Mouse (Mus musculus): ENCODE measurements around the gene Ice1. TPM values are rescaled to one million over a fixed set of nuclear protein-coding genes. Genes with fewer than 3 reads are reported as not detected.

Ice1 gene
- total and polyA plus RNA-seq, 3 experiments, result 33.5 to 40.1 (median 37.6) TPM

DNA sequence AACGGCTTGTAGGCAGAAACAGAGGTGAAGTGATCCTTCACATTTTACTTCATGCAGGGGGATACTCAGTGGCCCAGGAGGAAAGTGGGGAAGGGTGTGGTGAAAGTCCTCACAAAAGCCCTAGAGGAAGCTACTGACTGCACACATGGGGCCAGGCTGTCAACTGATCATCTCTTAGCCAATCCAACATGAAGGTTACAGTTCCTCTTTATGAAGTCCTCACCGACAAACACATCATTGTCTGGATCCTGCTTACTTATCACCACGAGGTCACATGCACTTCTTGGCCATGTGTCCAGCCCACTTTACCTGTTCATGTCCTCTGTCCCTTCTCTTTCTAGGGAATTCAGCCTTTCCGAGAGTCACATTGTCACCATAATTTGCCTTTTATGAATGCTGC lies 22.3 kb upstream of the Ice1 start:
- H3K27ac ChIP-seq (ENCODE audit: control insufficient read depth, low read depth, low read length), result no peak overlapping the region
- no peak for DNase-seq (ENCODE audit: low read depth, low spot score)

DNA sequence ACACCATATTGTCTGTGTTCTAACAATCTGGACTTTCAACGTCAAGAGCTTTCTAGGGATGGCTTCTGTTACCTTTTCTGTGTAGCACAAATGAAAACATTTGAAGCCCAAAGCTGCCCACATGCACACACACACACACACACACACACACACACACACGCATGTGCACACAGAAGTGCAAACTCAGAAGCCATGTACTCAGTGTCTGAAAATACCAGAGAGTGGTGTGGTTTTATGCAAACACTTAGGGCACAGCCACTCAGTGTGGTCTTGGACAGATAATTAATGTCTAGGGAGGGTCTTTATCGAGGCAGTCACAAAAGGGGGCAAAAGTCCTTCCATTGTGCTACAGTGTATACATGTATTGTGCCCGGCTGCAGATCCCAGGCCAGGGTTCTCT lies 19.3 kb upstream of the Ice1 start:
- Histone ChIP-seq H3K79me2 (ENCODE audit: control insufficient read depth, insufficient read depth, low read length, poor library complexity) (no peaks in the 10 kb centered on the region), H3K9me3 (replicated peaks; ENCODE audit: insufficient read depth, low read length) (no peaks in the 10 kb centered on the region), H3K4me1 (ENCODE audit: control insufficient read depth in 1 of 2, insufficient read depth in 2 of 2, low read length in 2 of 2) (no peaks in the 10 kb centered on the region), H3K36me3 (ENCODE audit: control insufficient read depth in 1 of 2, insufficient read depth in 2 of 2, low read length in 2 of 2) (no peaks in the 10 kb centered on the region), H3K9ac (ENCODE audit: control insufficient read depth, low read depth, low read length, poor library complexity, severe bottlenecking) (no peak overlapping the region), H3K27me3 (ENCODE audit: control insufficient read depth in 1 of 2, insufficient read depth in 2 of 2, low read length in 2 of 2) (no peaks in the 10 kb centered on the region), H3K4me3 (ENCODE audit: control insufficient read depth in 1 of 2, insufficient read depth in 1 of 2, low read depth in 2 of 2, low read length in 2 of 2) (no peak overlapping the region), H3K27ac (ENCODE audit: control insufficient read depth, low read depth, low read length) (no peak overlapping the region)
- DNase-seq (ENCODE audit: low read depth, low spot score), result no peak
- TF ChIP-seq RCOR1 (IDR thresholded peaks at IDR 0.05; ENCODE audit: low read depth, low read length) (no peak), ZC3H11A (IDR thresholded peaks at IDR 0.05; ENCODE audit: low read depth, low read length) (no peak), KAT2A (conservative IDR thresholded peaks at IDR 0.05; ENCODE audit: low read depth, low read length) (no peak), ELF1 (IDR thresholded peaks at IDR 0.05; ENCODE audit: low read depth, low read length) (no peak), ETS1 (IDR thresholded peaks at IDR 0.05; ENCODE audit: low read depth, low read length) (no peak), MEF2A (IDR thresholded peaks at IDR 0.05; ENCODE audit: extremely low read depth, insufficient replicate concordance, low read depth, low read length, poor library complexity, severe bottlenecking) (no peak), POLR2A (IDR thresholded peaks at IDR 0.05; ENCODE audit: control insufficient read depth in 1 of 2, insufficient read depth in 1 of 2, low read depth in 1 of 2, low read length in 2 of 2, poor library complexity in 1 of 2) (no peak), GATA1 (IDR thresholded peaks at IDR 0.05; ENCODE audit: low read depth, low read length) (no peak), MYC (IDR thresholded peaks at IDR 0.05; ENCODE audit: low read depth, low read length) (no peak), MYB (IDR thresholded peaks at IDR 0.05; ENCODE audit: low read depth, low read length) (no peak), TAL1 (IDR thresholded peaks at IDR 0.05; ENCODE audit: low read length) (no peak), GABPA (IDR thresholded peaks at IDR 0.05; ENCODE audit: low read depth, low read length) (no peak), CHD1 (IDR thresholded peaks at IDR 0.05; ENCODE audit: low read depth, low read length) (no peak), BHLHE40 (IDR thresholded peaks at IDR 0.05; ENCODE audit: borderline replicate concordance, low read depth, low read length) (no peak), POLR2AphosphoS5 (IDR thresholded peaks at IDR 0.05; ENCODE audit: borderline replicate concordance, low read depth, low read length) (no peak), HCFC1 (IDR thresholded peaks at IDR 0.05; ENCODE audit: low read depth, low read length) (no peak), ZKSCAN1 (IDR thresholded peaks at IDR 0.05; ENCODE audit: low read depth, low read length) (no peak), MXI1 (IDR thresholded peaks at IDR 0.05; ENCODE audit: low read depth, low read length) (no peak)

More for the DNA sequence above, 22.3 kb upstream of the Ice1 start:
- H3K27me3 ChIP-seq (ENCODE audit: control insufficient read depth in 1 of 2, insufficient read depth in 2 of 2, low read length in 2 of 2), result no peaks in the 10 kb centered on the region
- H3K9ac ChIP-seq (ENCODE audit: control insufficient read depth, low read depth, low read length, poor library complexity, severe bottlenecking), result no peak overlapping the region
- H3K4me3 ChIP-seq (ENCODE audit: control insufficient read depth in 1 of 2, insufficient read depth in 1 of 2, low read depth in 2 of 2, low read length in 2 of 2), result no peak overlapping the region
- no peak for TF ChIP-seq ZC3H11A (IDR thresholded peaks at IDR 0.05; ENCODE audit: low read depth, low read length)
- no peak for TF ChIP-seq KAT2A (conservative IDR thresholded peaks at IDR 0.05; ENCODE audit: low read depth, low read length)
- no peak for TF ChIP-seq GATA1 (IDR thresholded peaks at IDR 0.05; ENCODE audit: low read depth, low read length)
- no peak for TF ChIP-seq RCOR1 (IDR thresholded peaks at IDR 0.05; ENCODE audit: low read depth, low read length)
- no peak for TF ChIP-seq POLR2A (IDR thresholded peaks at IDR 0.05; ENCODE audit: control insufficient read depth in 1 of 2, insufficient read depth in 1 of 2, low read depth in 1 of 2, low read length in 2 of 2, poor library complexity in 1 of 2)
- no peak for TF ChIP-seq MXI1 (IDR thresholded peaks at IDR 0.05; ENCODE audit: low read depth, low read length)
- TF ChIP-seq USF1 (IDR thresholded peaks at IDR 0.05; ENCODE audit: low read depth, low read length), result no peak
- no peak for TF ChIP-seq TBP (IDR thresholded peaks at IDR 0.05; ENCODE audit: low read depth, low read length)
- TF ChIP-seq POLR2AphosphoS2 (IDR thresholded peaks at IDR 0.05; ENCODE audit: low read length), result no peak
- TF ChIP-seq JUND (IDR thresholded peaks at IDR 0.05; ENCODE audit: low read depth, low read length), result no peak
- no peak for TF ChIP-seq ZMIZ1 (IDR thresholded peaks at IDR 0.05; ENCODE audit: low read depth, low read length)
- no peak for TF ChIP-seq HCFC1 (IDR thresholded peaks at IDR 0.05; ENCODE audit: low read depth, low read length)
- no peak for TF ChIP-seq SMC3 (IDR thresholded peaks at IDR 0.05; ENCODE audit: low read depth, low read length)
- no peak for TF ChIP-seq MAZ (IDR thresholded peaks at IDR 0.05; ENCODE audit: low read depth, low read length)
- no peak for TF ChIP-seq ETS1 (IDR thresholded peaks at IDR 0.05; ENCODE audit: low read depth, low read length)
- TF ChIP-seq POLR2AphosphoS5 (IDR thresholded peaks at IDR 0.05; ENCODE audit: borderline replicate concordance, low read depth, low read length), result no peak
- TF ChIP-seq UBTF (IDR thresholded peaks at IDR 0.05; ENCODE audit: borderline replicate concordance, insufficient read depth, low read depth, low read length), result no peak
- no peaks in the 10 kb centered on the region for H3K9me3 ChIP-seq (replicated peaks; ENCODE audit: insufficient read depth, low read length)
- no peaks in the 10 kb centered on the region for H3K79me2 ChIP-seq (ENCODE audit: control insufficient read depth, insufficient read depth, low read length, poor library complexity)
- H3K36me3 ChIP-seq (ENCODE audit: control insufficient read depth in 1 of 2, insufficient read depth in 2 of 2, low read length in 2 of 2), result no peaks in the 10 kb centered on the region
- no peaks in the 10 kb centered on the region for H3K4me1 ChIP-seq (ENCODE audit: control insufficient read depth in 1 of 2, insufficient read depth in 2 of 2, low read length in 2 of 2)

All from MEL (cell line).